Mouse (Mus musculus) E14TG2a.4 (cell line): ENCODE results near the gene Chit1.
A peak's percentile ranks its signal among the peaks of the same experiment; 100 is the strongest.

Experiments used
- H3K27me3 ChIP-seq: 2 replicates; pipeline ENCODE4 v1.6.1; 2014; ENCODE audit warnings: low read length, control low read depth; ENCODE audit not compliant: insufficient read depth
- H3K36me3 ChIP-seq: 2 replicates; pipeline ENCODE4 v1.6.1; 2014; ENCODE audit warnings: low read length, control low read depth; ENCODE audit not compliant: insufficient read depth
- H3K4me1 ChIP-seq: replicated peaks from 2 replicates; pipeline ENCODE4 v1.6.1; 2014; ENCODE audit warnings: low read depth, low read length, control low read depth
- H3K4me3 ChIP-seq: replicated peaks from 2 replicates; pipeline ENCODE4 v1.5.1; 2014; ENCODE audit warnings: mild to moderate bottlenecking, low read length
- H3K9me3 ChIP-seq: 2 replicates; pipeline ENCODE4 v1.6.1; 2014; ENCODE audit warnings: low read length, control low read depth
- CTCF ChIP-seq: conservative IDR thresholded peaks from 2 replicates; pipeline ENCODE4 v1.5.1; 2014; ENCODE audit warnings: low read length
- NANOG ChIP-seq: IDR thresholded peaks from 2 replicates; pipeline ENCODE4 v1.6.1; 2014; ENCODE audit warnings: borderline replicate concordance, low read length, mixed read lengths
- POU5F1 ChIP-seq: IDR thresholded peaks from 2 replicates; pipeline ENCODE4 v1.6.1; 2014; ENCODE audit warnings: low read length, borderline replicate concordance

The Chit1 gene

DNA sequence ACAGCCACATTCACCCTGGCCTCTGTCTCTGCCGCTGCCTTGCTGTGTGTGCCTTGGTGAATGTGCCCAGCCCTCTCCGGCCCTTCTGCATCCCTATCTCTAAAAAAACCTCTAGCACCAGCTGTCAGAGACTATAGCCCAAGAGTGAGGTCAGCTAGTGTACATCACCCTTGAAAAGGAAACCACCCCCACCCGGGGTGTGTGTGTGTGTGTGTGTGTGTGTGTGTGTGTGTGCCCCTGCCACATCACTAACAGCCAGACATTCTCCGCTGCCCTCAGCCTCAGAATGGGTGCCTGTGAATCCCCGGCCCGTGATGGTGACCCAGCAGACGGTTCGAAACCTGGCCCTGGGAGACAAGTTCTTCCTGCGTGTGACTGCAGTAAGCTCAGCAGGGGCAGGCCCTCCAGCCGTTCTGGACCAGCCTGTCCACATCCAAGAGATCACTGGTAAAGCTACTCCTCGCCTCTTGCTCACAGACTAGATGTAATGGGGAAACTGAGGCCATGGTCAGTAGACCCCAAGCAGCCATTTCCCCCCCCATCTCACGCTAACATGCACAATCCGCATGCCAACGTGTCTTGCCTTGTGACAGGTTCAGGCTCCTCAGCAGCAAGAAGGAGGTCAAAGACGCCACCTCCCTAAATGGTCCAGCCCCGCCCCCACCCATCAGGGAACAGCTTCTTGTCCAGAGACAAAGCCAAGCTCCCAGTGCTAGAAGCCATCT lies 83.4 kb downstream of the Chit1 start:
- Histone ChIP-seq H3K27me3 (peaks cover 24% of the 10 kb centered on the region), H3K9me3 (no peaks in the 10 kb centered on the region), H3K4me3 (no peak overlapping the region), H3K4me1 (peaks cover 74% of the 10 kb centered on the region), H3K36me3 (no peaks in the 10 kb centered on the region)
- TF ChIP-seq CTCF = no peak
- no peak for TF ChIP-seq POU5F1
- TF ChIP-seq NANOG = no peak

DNA sequence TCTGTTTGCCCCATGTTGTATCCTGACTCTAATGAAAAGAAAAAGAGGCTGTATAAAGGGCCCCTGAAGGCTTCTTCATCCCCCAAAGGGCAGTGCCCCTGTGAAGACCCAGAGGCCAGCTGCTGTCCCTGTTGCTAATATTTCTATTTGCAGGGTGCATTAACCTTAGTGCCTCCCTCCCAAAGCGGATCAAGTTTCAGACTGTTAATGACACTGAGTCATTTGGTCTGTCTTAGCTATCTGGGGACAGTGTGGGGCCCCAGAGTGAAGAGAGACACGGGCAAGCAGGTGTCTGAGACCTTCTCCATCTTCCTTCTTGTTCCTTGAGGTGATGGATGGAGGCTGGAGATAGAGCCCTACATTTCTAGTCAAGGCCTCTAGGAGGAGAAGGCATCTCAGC lies 84.1 kb downstream of the Chit1 start:
- Histone ChIP-seq H3K36me3 (no peaks in the 10 kb centered on the region), H3K9me3 (no peaks in the 10 kb centered on the region), H3K4me1 (peaks cover 67% of the 10 kb centered on the region), H3K27me3 (peaks cover 24% of the 10 kb centered on the region), H3K4me3 (no peak overlapping the region)
- TF ChIP-seq NANOG (no peak), CTCF (no peak), POU5F1 (no peak)

DNA sequence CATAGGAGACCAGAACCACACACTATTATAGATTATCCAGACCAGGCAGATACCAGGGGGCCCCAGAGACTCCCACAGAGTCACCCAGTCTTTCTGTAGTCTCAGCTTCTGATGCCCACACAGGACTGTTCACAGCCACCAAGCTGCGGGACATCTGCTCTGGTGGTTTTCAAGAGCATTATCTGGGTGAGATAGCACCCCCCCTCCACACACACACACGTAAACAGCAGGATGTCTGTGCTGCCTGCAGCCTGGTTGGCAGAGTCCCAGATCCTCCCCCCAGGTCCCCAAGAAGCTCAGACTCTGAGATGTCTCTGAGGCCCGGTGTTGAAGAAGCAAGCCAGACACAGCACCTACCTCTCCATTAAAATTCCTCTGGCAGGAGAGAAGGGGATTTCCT lies 84.5 kb downstream of the Chit1 start:
- Histone ChIP-seq H3K9me3 (no peaks in the 10 kb centered on the region), H3K36me3 (no peaks in the 10 kb centered on the region), H3K27me3 (peaks cover 24% of the 10 kb centered on the region), H3K4me1 (peaks cover 63% of the 10 kb centered on the region), H3K4me3 (no peak overlapping the region)
- no peak for TF ChIP-seq CTCF
- no peak for TF ChIP-seq POU5F1
- no peak for TF ChIP-seq NANOG

DNA sequence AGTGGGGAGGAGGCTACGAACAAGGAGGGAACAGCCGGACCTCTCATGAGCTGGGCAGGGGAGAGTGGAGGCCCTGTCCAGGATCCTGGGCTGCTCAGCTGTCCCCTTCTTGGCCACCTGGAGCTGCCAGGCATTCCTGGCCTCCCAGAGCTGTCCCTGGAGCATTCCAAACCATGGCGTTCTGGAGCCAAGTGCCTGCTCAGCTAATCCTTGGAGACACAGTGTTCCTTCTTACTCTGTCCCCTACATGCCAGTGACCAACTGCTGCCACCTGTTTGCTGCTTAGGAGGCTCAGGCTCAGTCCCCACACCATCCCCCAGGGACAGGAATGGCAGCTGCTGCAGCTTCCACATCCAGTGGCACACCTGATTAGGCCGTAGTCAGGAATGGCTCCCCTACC lies 84.9 kb downstream of the Chit1 start:
- H3K27me3 ChIP-seq = peaks cover 22% of the 10 kb centered on the region
- TF ChIP-seq NANOG = no peak
- TF ChIP-seq POU5F1 = no peak
- no peak for TF ChIP-seq CTCF
- H3K9me3 ChIP-seq = no peaks in the 10 kb centered on the region

DNA sequence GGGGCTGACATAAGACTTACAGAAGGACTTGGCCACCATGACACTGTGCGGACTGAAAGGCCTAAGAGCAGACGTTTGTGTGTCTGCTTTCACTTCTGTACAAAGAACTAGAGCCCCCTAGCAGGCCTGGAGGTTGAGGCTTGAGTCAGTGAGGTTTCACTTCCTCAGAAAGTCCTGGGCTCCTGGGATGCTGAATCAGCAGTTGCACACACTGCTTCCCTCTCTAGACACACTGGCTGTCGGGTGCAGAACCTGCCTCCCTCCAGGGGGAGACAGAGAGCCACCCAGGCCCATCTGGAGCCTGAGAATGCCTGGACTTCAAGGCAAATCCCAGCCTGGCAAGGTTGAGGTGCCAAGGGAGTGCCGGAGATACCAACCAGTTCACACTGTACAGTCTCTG lies 85.3 kb downstream of the Chit1 start:
- H3K9me3 ChIP-seq = no peaks in the 10 kb centered on the region
- no peaks in the 10 kb centered on the region for H3K36me3 ChIP-seq
- no peak overlapping the region for H3K4me3 ChIP-seq
- peaks cover 56% of the 10 kb centered on the region for H3K4me1 ChIP-seq
- peak; percentile 77 for TF ChIP-seq CTCF
- TF ChIP-seq POU5F1 = no peak
- no peak for TF ChIP-seq NANOG
- H3K27me3 ChIP-seq = peaks cover 18% of the 10 kb centered on the region

More for the DNA sequence above, 84.9 kb downstream of the Chit1 start:
- peaks cover 59% of the 10 kb centered on the region for H3K4me1 ChIP-seq
- no peaks in the 10 kb centered on the region for H3K36me3 ChIP-seq
- no peak overlapping the region for H3K4me3 ChIP-seq

DNA sequence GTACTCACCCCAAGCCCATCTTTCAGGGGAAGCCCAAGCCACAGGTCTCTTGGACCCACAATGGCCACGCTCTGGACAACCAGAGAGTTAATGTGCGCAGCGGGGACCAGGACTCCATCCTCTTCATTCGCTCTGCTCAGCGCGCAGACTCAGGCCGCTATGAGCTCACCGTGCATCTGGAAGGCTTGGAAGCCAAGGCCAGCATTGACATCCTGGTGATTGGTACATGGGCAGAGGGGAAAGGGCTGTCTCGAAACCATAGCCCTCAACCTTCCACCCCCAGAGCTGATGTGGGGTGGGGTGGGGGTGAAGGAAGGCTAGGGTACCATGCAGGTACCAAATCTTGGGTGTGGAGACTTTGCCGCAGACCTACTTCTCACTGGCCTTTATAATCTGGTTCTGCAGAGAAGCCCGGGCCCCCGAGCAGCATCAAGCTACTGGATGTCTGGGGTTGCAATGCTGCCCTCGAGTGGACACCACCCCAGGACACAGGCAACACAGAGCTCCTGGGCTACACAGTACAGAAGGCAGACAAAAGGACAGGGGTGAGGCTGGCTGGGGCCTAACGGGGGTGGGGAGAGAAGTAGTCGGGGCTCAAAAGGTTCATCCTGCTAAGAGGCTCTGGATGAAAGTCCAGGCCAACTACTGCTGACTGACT lies 86.4 kb downstream of the Chit1 start:
- no peak overlapping the region for H3K4me3 ChIP-seq
- no peaks in the 10 kb centered on the region for H3K36me3 ChIP-seq
- TF ChIP-seq NANOG = no peak
- TF ChIP-seq POU5F1 = no peak
- no peak for TF ChIP-seq CTCF
- H3K9me3 ChIP-seq = no peaks in the 10 kb centered on the region
- peaks cover 59% of the 10 kb centered on the region for H3K4me1 ChIP-seq
- H3K27me3 ChIP-seq = peaks cover 12% of the 10 kb centered on the region

DNA sequence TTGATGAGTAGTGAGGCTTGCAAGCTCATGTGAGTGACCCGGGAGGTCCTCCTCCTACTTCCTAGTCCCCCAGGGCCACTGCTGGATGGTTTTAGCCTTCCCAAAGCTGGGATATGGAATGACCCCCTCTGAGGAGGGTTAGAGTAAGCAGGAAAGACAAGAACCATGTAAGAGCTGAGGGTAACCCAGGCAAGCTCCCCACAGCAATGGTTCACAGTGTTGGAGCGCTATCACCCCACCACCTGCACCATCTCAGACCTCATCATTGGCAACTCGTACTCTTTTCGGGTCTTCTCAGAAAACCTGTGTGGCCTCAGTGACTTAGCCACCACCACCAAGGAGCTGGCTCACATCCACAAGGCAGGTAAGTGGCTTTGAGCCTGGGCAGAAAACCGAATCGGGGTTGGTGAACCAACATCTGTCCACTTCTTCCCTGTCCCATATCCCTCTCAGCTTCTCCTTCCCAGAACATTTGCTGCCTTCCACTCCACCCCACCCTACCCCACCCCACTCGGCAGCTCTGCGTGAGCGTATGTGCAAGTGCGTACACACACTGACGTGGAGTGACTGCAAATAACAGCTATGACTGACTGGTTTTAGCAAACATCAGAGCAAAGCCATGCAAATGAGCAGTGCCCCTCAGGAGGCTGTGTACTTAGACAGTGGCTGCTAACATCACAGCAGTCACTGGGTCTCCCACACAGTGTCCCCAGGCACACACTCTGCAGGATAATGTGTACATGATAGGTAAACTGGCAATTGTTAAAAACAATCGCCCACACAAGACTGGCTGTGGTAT lies 87.4 kb downstream of the Chit1 start:
- Histone ChIP-seq H3K9me3 (no peaks in the 10 kb centered on the region), H3K36me3 (no peaks in the 10 kb centered on the region), H3K27me3 (peaks cover 5% of the 10 kb centered on the region; the same call in 1 of the 2 replicates), H3K4me1 (peaks cover 51% of the 10 kb centered on the region), H3K4me3 (no peak overlapping the region)
- TF ChIP-seq CTCF = no peak

DNA sequence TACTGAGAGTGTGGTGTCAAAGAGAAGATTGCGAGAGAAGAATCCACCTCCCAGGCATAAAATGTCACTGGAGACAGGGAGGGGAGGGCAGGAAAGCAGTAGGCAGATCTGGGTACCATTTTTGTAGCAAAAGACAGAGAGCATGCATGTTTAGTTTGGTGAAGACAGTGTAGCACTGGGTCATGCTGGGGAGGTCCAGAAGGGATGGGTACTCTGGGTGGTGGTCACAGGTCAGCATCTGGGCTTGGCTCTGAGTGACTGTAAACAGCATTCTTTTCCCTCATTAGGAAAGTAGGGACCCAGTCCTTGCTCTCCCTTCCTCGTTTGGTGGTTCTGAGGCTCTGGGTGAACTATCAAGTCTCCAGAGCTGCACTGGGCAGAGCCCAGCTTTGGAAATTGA lies 89.4 kb downstream of the Chit1 start:
- 0 out of 2 replicates have a peak, but pooled peaks cover 6% of the 10 kb centered on the region for H3K27me3 ChIP-seq
- no peak overlapping the region for H3K4me3 ChIP-seq
- no peaks in the 10 kb centered on the region for H3K36me3 ChIP-seq
- peaks cover 32% of the 10 kb centered on the region for H3K4me1 ChIP-seq
- no peaks in the 10 kb centered on the region for H3K9me3 ChIP-seq
- no peak for TF ChIP-seq NANOG
- TF ChIP-seq CTCF = no peak
- TF ChIP-seq POU5F1 = no peak
